Mouse (Mus musculus): ENCODE data around the gene Rab3c.

The Rab3c gene

DNA sequence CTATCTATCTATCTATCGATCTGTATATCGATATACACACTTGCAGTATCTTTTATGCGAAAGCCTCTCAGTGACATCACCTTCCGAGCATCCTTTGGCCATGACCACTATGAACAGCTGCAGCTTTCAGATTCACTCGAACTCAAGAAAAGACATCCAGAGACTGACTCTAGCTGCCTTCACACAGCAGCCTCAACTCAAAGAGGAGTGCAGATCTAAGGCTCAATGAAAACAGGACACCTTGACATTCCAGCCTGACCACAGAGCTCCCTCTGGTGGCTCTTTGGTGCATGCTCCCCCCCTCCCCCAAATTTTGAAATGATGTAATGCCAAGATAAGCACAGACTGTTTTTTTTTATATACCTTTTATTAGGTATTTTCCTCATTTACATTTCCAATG, 257.8 kb downstream of the Rab3c start:
- peak; percentile 64 for DNase-seq (ENCODE audit: low read depth, low spot score)

DNA sequence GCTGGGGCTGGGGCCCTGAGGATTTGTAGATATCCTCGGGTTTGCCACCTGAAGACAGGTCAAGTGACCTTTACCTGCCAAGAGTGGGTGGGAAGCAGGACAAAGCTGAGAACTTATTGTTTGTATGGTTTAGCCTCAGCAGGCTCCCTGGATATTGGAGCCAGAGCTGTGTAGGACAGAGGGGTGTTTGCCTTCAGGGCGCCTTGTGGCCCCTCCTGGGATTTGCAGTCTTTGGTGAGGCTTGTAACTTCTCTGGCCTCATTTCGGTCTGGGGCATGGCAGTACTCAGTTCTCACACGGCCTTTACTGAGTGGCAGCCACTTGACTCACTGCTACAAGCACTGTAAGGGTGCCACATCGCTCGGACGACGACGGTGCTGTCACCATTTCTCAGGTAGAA, 261.0 kb downstream of the Rab3c start:
- peak; percentile 85 for DNase-seq (ENCODE audit: low read depth, low spot score)

DNA sequence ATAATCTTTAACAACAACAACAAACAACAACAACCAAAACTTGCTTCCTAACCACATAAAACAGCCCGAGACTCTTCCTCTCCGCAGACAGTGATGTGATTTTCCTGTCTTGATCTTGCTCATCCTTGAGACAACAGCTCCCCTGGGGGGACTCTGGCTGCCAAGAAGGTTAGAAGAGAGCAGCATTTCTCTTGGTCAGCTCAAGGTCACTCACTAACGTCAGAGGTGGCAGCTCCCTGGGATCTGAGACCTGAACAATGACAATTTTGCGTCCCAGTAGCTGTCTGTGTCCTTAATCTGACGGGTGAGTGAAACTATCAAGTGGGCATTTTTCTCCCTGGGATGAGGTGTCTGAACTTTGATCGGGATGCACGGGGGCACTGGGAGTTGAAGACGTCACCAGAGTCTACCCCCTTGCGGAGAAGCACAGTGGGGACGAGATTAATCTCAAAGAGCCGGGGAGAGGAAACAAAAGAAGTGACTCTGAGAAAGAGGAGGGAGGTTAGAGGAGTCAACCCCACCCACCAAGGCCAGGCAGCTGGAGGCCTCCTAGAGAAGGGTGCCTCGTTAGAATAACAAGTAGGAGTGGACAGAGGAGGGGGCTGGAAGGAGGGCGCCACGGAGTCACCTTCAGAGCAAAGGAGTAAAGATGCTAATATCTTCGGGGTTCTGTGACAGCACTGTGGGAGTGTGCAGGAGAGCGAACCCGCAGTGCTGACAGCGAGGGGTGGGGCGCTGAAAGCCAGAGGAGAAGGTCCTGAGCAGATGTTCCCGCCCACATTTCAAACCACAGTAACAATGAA, 261.7 kb downstream of the Rab3c start:
- peak; percentile 97 for DNase-seq (ENCODE audit: low read depth, low spot score)

DNA sequence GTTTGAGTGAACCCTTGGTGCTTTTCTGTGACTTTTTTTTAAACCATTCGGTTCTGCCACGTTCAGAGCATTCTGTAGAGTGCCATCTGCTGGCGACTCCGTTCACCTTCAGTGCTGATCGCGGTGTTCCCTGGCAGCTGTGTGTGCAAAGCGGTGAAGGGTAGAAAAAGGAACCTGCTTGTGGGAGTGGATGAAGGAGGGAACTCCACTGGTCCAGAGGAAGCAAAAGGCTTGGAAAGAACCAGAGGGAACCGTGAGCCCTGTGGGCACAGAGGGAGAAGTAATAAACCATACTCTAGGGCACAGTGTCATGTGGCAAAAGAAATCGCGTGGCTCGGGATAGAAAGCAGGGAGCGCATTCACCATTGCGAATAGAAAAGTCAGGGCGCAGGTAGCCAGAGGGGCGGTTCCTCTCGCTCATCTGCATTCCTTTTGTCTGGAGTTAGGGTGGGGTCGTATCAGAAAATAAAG, 262.3 kb downstream of the Rab3c start:
- DNase-seq (ENCODE audit: low read depth, low spot score) = peak; percentile 96

DNA sequence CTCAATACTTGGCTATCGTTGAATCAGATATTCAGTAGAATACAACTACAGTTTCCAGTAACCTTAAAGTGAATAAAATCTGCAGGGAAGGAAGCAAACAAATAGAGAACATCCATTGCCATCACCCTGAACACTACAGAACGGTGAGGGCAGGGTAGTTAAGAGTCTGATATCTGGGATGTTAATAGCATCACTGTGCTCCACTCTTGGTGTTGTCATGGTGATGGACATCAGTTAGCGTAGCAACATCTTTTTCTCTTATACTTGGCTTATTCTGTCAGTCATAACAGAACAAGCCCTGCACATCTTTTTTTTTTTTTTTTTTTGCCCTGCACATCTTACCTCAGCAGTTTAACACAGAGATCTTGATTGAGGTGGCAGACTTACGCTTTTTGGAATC, 268.8 kb downstream of the Rab3c start:
- no peak for DNase-seq (ENCODE audit: low read depth, low spot score)

DNA sequence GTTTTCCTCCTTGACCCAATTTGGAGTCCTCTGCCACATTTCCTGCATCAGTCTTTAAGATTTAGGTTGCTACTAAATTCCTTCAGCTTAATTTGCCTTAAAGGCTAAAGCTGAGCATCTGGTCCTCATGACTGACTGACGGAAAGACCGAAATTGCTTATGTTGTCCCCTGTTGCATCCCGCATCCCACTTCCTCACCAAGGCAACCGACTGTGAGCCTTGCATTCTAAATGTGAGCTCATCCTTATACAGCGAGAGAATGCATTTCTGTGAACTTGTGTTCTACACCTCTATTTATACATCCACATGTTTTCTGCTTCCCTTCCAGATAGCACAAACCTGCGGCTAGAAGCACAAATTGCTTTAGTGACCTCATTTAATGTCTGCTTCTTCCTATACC, 269.9 kb downstream of the Rab3c start:
- no peak for DNase-seq (ENCODE audit: low read depth, low spot score)

DNA sequence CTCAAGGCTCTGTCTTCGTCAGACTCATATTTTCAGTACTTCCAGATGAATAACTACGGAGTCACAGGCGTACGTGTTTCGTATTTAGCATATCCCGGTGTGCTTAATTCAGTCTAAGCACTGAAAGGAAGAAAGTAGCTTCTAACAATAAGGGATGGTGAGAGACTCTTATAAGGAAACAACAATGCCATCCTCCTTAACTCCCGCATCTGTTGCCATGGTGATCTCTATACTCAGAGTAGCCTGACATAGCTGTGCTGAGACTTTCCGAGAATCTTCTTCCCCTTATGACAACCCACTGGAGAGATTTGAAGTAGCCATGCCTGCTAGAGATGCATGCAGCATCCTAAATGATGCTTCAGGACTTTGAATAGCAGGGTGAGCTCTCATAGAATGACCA, 272.3 kb downstream of the Rab3c start:
- DNase-seq (ENCODE audit: low read depth, low spot score) = peak; percentile 22

DNA sequence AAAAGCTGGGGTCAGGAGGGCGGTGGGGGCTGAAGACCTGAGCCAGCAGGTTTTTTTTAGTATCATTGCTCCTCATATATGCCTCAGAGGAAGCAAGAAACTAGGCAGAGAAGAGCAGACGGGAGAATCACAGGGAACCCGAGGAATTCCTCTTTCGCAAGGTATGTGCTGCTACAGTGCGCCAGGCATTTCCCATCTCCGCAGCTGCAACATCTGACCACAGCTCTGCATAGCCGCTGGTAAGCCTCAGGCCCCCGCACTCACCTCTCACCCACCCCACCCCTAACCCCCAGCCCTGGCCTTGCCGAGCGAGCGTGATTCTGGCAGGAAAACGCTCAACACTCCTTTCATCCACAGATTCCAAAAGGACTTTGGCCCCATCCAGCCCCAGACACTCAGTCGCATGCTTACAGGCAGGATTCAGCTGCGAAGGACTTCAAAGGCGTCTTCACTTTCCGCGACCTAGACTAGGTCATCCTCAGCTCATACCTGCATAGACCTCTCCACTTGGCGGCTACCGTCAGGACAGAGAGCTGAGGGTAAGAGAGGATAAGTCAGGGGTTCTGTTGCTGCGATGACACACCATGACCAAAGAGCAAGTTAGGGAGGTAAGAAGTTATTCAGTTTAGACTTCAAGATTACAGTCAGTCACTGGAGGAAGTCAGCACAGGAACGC, 274.6 kb downstream of the Rab3c start:
- DNase-seq (ENCODE audit: low read depth, low spot score) = peak; percentile 35

Measured in R1 (cell line).